Mouse (Mus musculus) spleen, postnatal 10 days (tissue): ENCODE data around the gene Rbbp4.

Experiments
- DNase-seq, 2 experiments: peaks; one replicate each; pipeline ENCODE4 v3.0.0; 2021 to 2022; ENCODE audit warnings: low spot score in 2 of 2

The Rbbp4 gene

DNA sequence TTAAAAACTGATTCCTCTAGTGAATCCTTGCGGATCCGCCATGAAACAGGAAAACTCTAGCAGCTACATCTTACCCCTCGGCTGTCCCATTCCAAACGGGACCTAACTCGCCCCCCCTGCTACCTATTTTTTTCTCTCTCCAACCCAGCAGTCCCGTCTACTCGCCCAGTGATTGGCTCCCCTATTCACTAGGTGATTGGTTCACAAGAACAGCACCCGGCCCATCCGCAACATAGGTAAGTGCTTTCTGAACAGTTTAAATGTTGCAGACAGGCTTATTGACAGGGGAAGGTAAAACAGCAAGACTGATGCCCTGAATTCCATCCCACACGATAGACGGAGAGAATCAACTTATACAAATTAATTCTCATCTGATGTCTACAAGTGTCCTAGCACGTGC lies 18.0 kb upstream of the Rbbp4 start:
- DNase-seq, result no peak

GRCm38 (mm10) chr4:129351111-129351510 lies 15.9 kb upstream of the Rbbp4 start:
- no peak for DNase-seq

DNA sequence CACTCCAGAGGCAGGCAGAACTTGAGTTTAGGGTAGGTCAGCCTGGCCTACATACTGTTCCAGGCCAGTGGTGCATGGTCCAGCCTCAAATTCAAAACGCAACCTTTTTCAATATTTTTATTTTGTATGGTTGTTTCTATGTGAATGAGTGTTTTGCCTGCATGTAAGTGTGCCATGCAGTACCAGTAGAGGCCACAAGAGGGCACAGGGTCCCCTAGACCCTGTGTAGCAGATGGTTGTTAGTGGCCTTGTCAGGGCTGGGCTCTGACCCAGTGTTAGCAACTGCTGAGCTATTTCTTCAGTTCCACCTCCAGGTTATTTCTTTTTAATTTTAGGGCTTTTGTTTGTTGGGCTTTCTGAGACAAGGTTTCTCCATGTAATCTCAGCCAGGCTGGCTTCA lies 15.5 kb upstream of the Rbbp4 start:
- DNase-seq, result peak; percentile 63 to 90

DNA sequence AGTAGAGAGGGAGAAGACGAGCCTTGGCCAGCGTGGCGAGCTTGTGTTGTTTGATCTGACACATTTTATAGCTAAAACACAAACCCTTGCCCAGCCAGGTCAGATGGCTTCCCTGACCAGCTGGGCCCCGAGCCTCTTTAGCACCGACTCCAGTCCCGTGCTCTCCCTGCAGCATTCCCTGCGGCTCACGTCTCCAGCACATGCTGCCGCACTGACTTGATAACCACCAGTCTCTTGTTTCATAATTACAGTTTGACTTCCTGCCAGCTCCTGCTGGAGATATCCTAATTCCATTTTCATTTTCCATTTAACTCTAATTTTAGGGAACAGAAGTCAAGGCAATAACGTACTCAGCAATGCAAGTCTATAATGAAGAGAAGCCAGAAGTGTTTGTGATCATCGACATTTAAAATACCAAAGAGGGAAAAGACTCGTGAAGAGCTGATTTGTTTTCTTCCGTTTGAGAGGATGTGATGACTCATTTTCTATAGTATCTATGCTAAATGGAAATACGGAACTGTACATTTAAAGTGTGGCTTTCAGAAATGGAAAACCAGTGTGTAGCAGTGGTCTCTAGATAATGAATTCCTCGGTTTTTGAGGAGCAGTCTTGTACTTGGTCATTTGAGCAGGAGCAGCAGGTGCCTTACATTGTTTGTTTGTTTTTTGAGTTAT lies 11.4 kb upstream of the Rbbp4 start:
- DNase-seq, result no peak

GRCm38 (mm10) chr4:129342705-129343104 lies 7.5 kb upstream of the Rbbp4 start:
- DNase-seq, result no peak

DNA sequence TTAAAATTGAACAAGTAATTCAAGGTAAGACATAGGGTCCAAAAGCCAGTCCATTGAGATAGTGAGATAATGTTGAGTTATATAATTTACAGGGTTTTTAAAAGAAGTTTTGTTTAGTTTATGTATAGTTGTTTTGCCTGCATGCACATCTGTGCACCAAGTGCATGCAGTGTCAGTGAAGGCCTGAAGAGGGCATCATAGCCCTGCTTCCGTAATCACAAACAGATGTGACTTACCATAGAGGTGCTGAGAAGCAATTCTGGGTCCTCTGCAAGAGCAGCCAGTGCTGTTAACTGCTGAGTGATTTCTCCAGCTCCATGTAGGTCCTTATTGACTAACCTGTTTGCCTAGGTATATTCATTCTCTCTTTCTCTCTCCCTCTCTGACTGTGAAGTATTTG lies 6.7 kb upstream of the Rbbp4 start:
- DNase-seq, result no peak

DNA sequence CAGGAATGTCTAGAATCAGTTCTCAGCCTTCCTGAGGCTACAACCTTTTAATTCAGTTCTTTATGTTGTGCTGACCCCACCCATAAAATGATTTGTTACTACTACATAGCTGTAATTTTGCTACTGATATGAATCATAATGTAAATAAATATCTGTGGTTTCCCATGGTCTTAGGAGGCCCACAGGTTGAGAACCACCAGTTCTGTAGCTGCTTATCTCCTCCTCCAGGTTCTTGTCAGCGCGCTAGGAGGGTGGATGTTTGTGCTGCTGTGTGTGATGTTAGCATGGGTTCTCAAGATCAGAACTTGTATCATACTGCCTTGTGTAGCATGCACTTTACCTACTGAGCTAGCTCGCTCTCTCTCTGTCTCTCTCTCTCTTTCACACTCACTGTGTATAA lies 4.6 kb upstream of the Rbbp4 start:
- DNase-seq, result no peak

GRCm38 (mm10) chr4:129336291-129336690 lies 1.1 kb upstream of the Rbbp4 start:
- DNase-seq, result no peak

DNA sequence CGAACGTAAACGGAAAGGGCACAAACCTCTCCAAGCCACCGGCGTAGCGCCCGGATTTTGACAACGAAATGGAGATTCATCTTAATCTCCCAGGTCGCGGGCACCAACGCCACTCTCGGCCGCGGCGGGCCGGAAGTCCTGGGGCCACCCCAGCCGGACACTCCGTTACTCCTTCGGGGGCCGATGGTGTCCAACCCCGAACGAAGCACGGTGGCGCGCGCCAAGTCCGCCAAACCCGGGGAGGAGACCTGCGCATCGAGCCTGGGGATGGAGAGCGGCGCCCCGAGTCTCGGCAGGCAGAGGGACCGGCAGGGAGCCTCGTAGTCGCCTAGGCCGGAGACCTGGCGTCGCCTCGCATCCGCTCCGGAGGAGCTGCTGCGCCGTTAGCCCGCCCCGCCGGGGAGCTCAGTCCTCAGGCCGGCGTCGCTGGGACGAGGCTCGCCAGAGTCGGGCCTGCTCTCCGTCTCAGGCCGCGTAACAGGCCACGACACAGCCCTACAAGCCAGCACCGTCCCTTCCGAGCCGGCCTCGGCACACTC lies 424 bp downstream of the Rbbp4 start:
- DNase-seq, result no peak

DNA sequence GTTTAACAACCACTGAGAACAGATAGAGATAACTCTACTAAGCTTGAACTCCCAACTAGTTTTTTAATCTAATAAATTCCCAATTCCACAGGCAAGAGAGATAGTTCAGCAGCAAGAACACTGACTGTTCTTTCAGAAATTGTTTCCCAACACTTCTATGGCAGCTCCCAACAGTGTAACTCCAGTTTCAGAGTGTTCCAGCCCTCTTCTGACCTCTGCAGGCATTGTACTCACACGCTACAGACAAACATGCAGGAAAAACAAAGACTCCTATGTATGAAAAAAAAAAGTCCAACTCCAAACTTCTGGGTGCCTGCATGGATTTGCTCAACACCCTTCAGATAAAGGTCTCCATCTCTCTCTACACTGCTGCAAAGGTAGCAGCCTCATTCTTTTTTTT lies 2.3 kb downstream of the Rbbp4 start:
- DNase-seq, result no peak

DNA sequence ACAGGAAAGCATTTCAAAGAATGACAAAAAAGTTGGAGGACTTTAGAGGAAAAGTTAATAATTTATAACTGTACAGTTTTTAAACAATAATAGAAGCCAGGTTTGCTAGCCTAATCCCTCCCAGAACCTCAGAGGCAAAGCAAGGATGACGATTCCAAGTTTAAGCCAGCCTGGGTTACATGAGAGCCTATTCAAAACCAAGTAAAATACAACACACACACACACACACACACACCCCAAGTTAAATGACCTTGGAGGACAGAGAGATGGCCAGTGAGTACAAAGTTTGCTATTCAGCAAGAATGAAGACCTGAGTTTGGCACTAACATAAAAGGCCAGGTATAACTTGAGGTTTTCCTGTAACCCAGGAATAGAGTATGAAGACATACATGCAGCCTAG lies 9.0 kb downstream of the Rbbp4 start:
- DNase-seq, result no peak

DNA sequence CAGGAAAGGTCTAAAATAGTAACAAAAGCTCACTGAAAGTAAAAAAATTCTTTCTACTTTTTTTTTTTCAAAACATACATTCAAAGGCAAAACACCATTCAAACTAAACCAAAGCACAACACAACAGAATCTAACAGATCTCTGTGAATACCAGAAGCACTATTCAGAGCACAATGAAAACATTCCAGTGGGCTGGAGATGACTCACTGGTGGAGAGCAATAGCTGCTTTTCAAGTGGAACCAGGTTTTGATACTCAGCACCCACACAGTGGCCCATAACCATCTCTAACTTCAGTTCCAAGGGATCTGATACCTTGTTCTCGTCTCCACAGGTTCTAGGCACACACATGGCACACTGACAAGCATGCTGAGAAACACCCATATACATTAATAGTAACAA lies 10.4 kb downstream of the Rbbp4 start:
- no peak for DNase-seq

DNA sequence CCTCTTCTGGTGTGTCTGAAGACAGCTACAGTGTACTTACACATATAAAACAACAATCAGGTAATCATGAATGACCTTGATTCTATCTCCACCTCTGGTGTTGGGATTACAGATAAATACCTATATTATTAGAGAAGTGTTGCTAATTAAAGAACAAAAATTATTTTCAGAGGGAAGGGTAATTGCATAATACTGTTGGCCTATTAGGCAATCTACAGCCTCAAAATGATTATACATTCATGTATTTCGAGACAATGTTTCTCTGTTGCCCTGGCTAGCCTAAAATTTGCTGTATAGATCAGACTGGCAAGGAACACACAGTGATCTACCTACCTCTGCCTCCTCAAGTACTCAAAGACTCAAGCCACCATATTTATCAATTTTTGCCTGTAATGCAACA lies 11.7 kb downstream of the Rbbp4 start:
- DNase-seq, result no peak

DNA sequence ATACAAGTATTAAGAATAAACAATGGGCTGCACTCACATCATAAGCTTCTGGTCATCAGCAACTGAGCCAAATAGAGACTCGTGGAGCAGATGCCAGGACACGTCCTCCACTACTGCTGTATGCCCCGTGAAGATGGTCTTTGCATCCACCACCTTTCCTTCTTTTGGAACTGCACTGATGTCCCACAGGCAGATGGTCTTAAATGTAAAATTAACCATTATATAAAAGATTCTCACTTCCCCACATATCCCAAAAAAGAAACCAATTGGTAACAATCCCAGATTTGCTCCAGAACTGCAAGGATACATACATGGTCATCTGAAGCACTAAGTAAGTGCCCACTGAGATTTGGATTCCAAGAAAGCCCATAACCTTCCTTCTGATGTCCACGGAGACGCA lies 13.1 kb downstream of the Rbbp4 start:
- DNase-seq, result no peak

DNA sequence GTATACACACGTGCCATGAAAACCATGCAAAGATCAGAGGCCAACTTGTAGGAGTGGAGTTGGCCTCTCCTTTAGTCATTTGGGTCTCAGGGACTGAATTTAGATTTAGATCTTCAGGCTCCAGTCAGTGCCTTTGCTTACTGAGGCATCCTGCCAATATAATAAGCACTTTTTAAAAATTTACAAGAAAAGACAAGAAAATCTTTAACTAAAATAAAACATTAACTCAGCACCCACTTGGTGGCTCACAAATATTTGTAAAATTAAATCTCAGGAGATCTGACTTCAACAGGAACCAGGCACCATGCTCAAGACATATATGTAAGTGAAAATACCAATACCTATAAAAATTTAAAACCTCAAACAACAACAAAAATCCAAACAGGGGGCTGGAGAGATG lies 14.3 kb downstream of the Rbbp4 start:
- no peak for DNase-seq

DNA sequence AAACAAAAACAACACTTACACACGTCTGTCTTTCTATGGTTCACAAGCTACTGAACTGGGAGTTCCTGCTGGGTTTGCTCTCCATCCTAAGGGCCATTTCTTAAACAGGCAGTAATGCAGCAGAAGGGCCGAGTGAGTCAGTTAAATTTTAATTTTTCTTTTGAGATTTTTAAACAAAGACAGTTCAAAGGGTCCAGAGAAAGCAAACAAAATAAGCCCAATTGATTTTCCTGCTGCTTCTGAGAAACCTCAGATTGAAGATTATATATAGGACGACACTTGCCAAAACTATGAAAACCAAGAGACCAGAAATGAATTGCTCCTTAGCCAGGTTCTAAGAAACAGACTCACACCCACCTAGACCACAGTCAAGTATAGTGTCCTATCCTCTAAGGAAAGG lies 21.3 kb downstream of the Rbbp4 start:
- no peak for DNase-seq

- DNase-seq, result no peak
Observed at GRCm38 (mm10) chr4:129307936-129308335, 27.2 kb downstream of the Rbbp4 start.

DNA sequence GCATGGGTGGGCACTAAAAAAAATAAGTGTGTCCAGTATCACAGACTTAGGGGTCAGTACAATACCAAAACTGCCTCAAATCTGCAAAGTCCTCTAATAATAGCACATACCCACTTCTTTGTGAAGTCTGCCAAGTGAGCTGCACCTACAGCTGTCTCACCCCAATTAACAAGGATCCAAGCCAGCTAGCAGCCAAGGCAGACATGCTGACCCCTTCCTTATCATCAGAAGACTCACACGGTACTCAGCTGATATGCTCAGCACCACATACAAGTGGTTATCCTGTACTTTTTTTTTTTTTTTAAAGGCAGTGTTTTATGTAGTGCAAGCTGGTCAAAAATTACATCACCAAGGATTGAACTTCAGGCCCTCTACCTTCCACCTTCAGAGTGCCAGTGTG lies 30.9 kb downstream of the Rbbp4 start:
- no peak for DNase-seq

GRCm38 (mm10) chr4:129303816-129304215 lies 31.4 kb downstream of the Rbbp4 start:
- DNase-seq, result no peak

DNA sequence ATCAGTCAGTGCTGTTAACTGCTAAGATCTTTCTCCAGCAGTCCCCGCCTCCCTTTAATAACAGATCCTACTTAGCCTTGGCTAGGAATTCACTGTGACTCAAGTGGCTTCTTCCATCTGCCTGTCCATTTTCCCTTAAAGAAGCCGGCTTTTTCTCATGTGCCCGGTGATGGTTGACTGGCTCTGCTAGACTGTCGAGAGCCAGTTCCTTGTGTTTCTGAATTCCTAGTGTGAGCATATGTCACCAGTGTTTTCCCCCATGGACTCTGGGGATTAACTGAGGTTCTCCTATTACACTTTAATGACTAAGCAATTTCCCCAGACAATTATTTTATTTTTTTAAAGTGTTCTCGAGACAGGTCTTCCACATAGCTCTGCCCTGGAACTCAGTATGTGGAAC lies 31.8 kb downstream of the Rbbp4 start:
- no peak for DNase-seq

GRCm38 (mm10) chr4:129299121-129299520 lies 36.0 kb downstream of the Rbbp4 start:
- no peak for DNase-seq

DNA sequence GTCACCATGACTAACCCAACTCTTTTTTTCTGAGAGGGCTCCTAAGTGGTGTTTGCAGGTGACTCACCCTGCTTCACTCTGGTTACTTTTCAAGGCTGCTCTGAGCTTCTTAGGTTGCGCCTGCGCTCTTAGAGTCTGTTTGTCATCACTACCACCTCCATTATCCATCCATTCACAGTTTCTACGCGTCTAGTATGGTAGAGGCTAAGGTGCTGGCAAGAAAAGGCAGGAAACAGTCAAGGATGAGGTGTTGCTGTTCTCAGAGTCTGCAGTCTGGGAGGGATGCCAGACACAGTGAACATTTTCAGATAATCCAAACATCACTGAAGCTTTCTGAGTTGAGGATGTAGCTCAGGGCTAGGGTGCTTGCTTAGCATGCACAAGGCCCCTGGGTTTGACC lies 37.4 kb downstream of the Rbbp4 start:
- DNase-seq, result no peak

GRCm38 (mm10) chr4:129296066-129296465 lies 39.1 kb downstream of the Rbbp4 start:
- no peak for DNase-seq

DNA sequence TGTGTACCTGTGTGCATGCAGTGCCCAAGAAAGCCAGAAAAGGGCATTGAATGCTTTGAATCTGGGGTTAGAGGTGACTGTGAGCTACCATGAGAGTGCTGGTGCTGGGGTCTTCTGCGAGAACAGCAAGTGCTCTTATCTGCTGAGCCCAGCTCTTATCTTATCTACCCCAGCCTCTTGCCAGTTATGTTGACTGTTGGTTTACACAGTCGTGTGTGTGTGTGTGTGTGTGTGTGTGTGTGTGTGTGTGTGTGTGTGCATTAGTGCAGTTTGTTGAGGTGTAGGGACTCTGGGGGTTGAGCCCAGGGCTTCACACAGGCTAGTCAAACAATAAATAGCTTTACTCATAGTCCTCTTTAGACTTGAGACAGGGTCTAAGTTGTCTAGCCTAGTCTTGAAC lies 40.0 kb downstream of the Rbbp4 start:
- no peak for DNase-seq
